Mouse (Mus musculus) spleen, postnatal 36 days (tissue): Measurements from ENCODE around the gene Ppat.

Experiments
- DNase-seq, 2 experiments: peaks; one replicate each; pipeline ENCODE4 v3.0.0; 2022; ENCODE audit warnings: low spot score in 2 of 2, mixed read lengths in 1 of 2

Gene Ppat

GRCm38 (mm10) chr5:76876106-76876758, 75.1 kb downstream of the Ppat start:
- DNase-seq: no peak

- no peak for DNase-seq
Measured at GRCm38 (mm10) chr5:76869553-76869952, 81.8 kb downstream of the Ppat start.

GRCm38 (mm10) chr5:76868693-76869286, 82.6 kb downstream of the Ppat start:
- DNase-seq: peak; percentile 27 to 41

- no peak for DNase-seq
Measured at GRCm38 (mm10) chr5:76866819-76867218, 84.6 kb downstream of the Ppat start.
